Mouse (Mus musculus) liver, embryonic 14.5 days (tissue): ENCODE data around the gene Med27.

Experiments used
- CTCF ChIP-seq: IDR thresholded peaks from 2 replicates; pipeline ENCODE4 v1.5.1; 2016; ENCODE audit warnings: antibody characterized with exemption, low read depth, control low read depth
- EP300 ChIP-seq: IDR thresholded peaks from 2 replicates; pipeline ENCODE4 v1.6.1; 2016; ENCODE audit warnings: antibody characterized with exemption, low read depth

DNA sequence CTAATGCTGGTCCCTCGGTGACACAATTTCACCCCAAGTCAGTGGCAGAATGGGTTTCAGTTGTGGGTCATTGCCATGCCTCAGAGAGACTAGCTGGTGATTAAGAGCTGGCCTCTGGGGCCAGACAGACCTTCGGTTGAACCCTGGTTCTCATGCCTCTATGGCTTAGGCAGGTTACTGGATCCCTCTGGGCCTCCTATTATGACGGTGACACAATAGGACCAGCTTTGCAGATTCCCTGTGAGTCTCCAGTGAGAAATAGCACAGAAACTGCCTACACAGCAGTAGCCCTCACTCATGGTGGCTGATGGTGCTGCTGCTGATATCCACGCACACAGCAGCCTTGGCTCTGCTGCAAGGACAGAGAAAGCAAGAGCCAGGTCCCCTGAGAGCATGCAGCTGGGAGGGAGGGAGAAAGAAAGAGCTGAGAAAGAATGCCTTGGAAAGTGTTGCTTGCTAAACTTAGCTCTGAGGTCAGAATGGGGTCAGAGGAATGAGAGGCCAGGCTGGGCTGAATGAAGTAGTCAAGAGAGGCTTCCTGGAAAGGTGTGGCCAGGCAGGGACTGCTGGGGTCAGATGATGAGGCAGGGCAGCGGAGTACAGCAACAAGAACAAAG is 226.3 kb downstream of the Med27 start:
- no peak for TF ChIP-seq CTCF
- TF ChIP-seq EP300: no peak
